11 mouse cellular contexts compared by ENCODE assay signal in genomic region chr10:83378083-83378833, GRCm38 (mm10). TPM values are rescaled to one million over a fixed set of nuclear protein-coding genes. Genes with fewer than 3 reads are reported as not detected.
A peak's percentile ranks its signal among the peaks of the same experiment; 100 is the strongest.
DNase-seq lines count a peak whose midpoint lies in the region; ATAC-seq and TF ChIP-seq lines count a peak whose summit lies in the region.
"Had no signal": no experiment of that assay in that cellular context is flagged by ENCODE, and none has a peak within 500 bp of the region (broad histone marks: within the 10 kb centered on the region; RNA-seq: fewer than 3 reads in every experiment).

No protein-coding gene starts in this region.

- peak; percentile 26 to 46 for DNase-seq in cerebellum, postnatal 14 days
- DNase-seq in cerebellum, adult 11-12 months, result no peak
- DNase-seq in right cerebral cortex, postnatal 14 days, result peak; percentile 32
- no peak for DNase-seq in right cerebral cortex, adult 18-20 months
- no peak for DNase-seq in natural killer cell, adult 2 months (ENCODE audit: low spot score in 2 of 2)
- DNase-seq: cerebellum, adult 18-20 months; gastrocnemius, postnatal 36 days had no signal

- H3K9ac ChIP-seq in intestine, embryonic 16.5 days (ENCODE audit: low read depth, low read length), result no peak overlapping the region
- H3K9ac ChIP-seq in intestine, postnatal 0 days (ENCODE audit: low read depth, low read length), result no peak overlapping the region
- H3K9ac ChIP-seq in stomach, embryonic 14.5 days (replicated peaks; ENCODE audit: low read depth, low read length), result no peak overlapping the region
- H3K9ac ChIP-seq: neural tube, embryonic 12.5 days had no signal

- H3K27me3 ChIP-seq in intestine, embryonic 16.5 days (replicated peaks; ENCODE audit: control insufficient read depth, insufficient read depth, low read length), result no peaks in the 10 kb centered on the region
- H3K27me3 ChIP-seq in intestine, postnatal 0 days (replicated peaks; ENCODE audit: control insufficient read depth, insufficient read depth, low read length), result no peaks in the 10 kb centered on the region
- no peaks in the 10 kb centered on the region for H3K27me3 ChIP-seq in stomach, embryonic 14.5 days (ENCODE audit: control insufficient read depth, insufficient read depth, low read length)
- H3K27me3 ChIP-seq: neural tube, embryonic 12.5 days had no signal

- H3K9me3 ChIP-seq in intestine, embryonic 16.5 days (ENCODE audit: control insufficient read depth, low read length), result no peaks in the 10 kb centered on the region
- H3K9me3 ChIP-seq in intestine, postnatal 0 days (ENCODE audit: control insufficient read depth), result no peaks in the 10 kb centered on the region
- H3K9me3 ChIP-seq in stomach, embryonic 14.5 days (ENCODE audit: control insufficient read depth, low read depth, low read length), result peaks cover 3% of the 10 kb centered on the region; the same call in 1 of the 2 replicates
- H3K9me3 ChIP-seq: neural tube, embryonic 12.5 days had no signal

- whole genome bisulfite sequencing in intestine, embryonic 16.5 days, result 72% methylated on average over 9 of the region's 9 CpGs
- WGBS in intestine, postnatal 0 days, result 80% methylated on average over 9 of the region's 9 CpGs
- 73% methylated on average over 9 of the region's 9 CpGs for WGBS in stomach, embryonic 14.5 days

- no peak for TF ChIP-seq CTCF in intestine, postnatal 0 days (IDR thresholded peaks at IDR 0.05; ENCODE audit: low read depth)

- H3K4me3 ChIP-seq in intestine, embryonic 16.5 days (ENCODE audit: low read length), result no peak overlapping the region
- H3K4me3 ChIP-seq in intestine, postnatal 0 days (ENCODE audit: low read depth, low read length), result no peak overlapping the region
- no peak overlapping the region for H3K4me3 ChIP-seq in stomach, embryonic 14.5 days (ENCODE audit: low read depth, low read length)
- H3K4me3 ChIP-seq: neural tube, embryonic 12.5 days had no signal

- H3K4me1 ChIP-seq in intestine, embryonic 16.5 days (ENCODE audit: control insufficient read depth, insufficient read depth, low read length), result no peaks in the 10 kb centered on the region; the same call in 1 of the 2 replicates
- no peaks in the 10 kb centered on the region for H3K4me1 ChIP-seq in intestine, postnatal 0 days (replicated peaks; ENCODE audit: control insufficient read depth, insufficient read depth, low read length)
- no peaks in the 10 kb centered on the region for H3K4me1 ChIP-seq in stomach, embryonic 14.5 days (ENCODE audit: control insufficient read depth, insufficient read depth, low read length)
- H3K4me1 ChIP-seq: neural tube, embryonic 12.5 days had no signal

- no peak overlapping the region for H3K27ac ChIP-seq in intestine, embryonic 16.5 days (ENCODE audit: low read length)
- H3K27ac ChIP-seq in intestine, postnatal 0 days (ENCODE audit: low read depth, low read length), result no peak overlapping the region
- H3K27ac ChIP-seq in stomach, embryonic 14.5 days (ENCODE audit: low read length), result no peak overlapping the region
- H3K27ac ChIP-seq: neural tube, embryonic 12.5 days had no signal

- peak; percentile 33; the same call in 1 of the 2 replicates for ATAC-seq in intestine, embryonic 16.5 days
- ATAC-seq in intestine, postnatal 0 days, result no peak
- ATAC-seq in stomach, embryonic 14.5 days (ENCODE audit: insufficient number of reproducible peaks, insufficient read depth, low FRiP score, low read depth), result 0 out of 2 replicates have a peak, but pooled peaks have one; percentile 28

- no peak overlapping the region for H3K4me2 ChIP-seq in intestine, embryonic 16.5 days (ENCODE audit: low read depth, low read length)
- no peak overlapping the region for H3K4me2 ChIP-seq in intestine, postnatal 0 days (replicated peaks; ENCODE audit: low read depth)
- no peak overlapping the region for H3K4me2 ChIP-seq in stomach, embryonic 14.5 days (replicated peaks; ENCODE audit: low read depth, low read length)
- H3K4me2 ChIP-seq: neural tube, embryonic 12.5 days had no signal

- H3K36me3 ChIP-seq in intestine, embryonic 16.5 days (ENCODE audit: control insufficient read depth, insufficient read depth, low read length), result no peaks in the 10 kb centered on the region
- H3K36me3 ChIP-seq in intestine, postnatal 0 days (ENCODE audit: control insufficient read depth, insufficient read depth), result peaks cover 3% of the 10 kb centered on the region; the same call in 1 of the 2 replicates
- no peaks in the 10 kb centered on the region for H3K36me3 ChIP-seq in stomach, embryonic 14.5 days (ENCODE audit: control insufficient read depth, insufficient read depth, low read length)

RNA-seq across cellular contexts. Expression of gene D10Wsu102e, which starts 18.2 kb away (rescaled TPM):
- polyA plus RNA-seq in intestine, embryonic 16.5 days (2015; fragmentation: Nextera tagmentation; extraction: Ambion mirVana), result 0.43 and 0.49 TPM in 2 replicates
- 0.17 and 0.21 TPM in 2 replicates for polyA plus RNA-seq in intestine, postnatal 0 days (2015; fragmentation: Nextera tagmentation; extraction: Ambion mirVana)
- 0.74 and 0.77 TPM in 2 replicates for polyA plus RNA-seq in stomach, embryonic 14.5 days (2014; fragmentation: Nextera tagmentation; extraction: Ambion mirVana)

RNA-seq across cellular contexts. Expression of gene Slc41a2, which starts 40.6 kb away (rescaled TPM):
- polyA plus RNA-seq in intestine, embryonic 16.5 days (2015; fragmentation: Nextera tagmentation; extraction: Ambion mirVana), result 0.71 and 1.2 TPM in 2 replicates
- polyA plus RNA-seq in intestine, postnatal 0 days (2015; fragmentation: Nextera tagmentation; extraction: Ambion mirVana), result 1.6 and 1.9 TPM in 2 replicates
- polyA plus RNA-seq in stomach, embryonic 14.5 days (2014; fragmentation: Nextera tagmentation; extraction: Ambion mirVana), result 0.76 and 1.2 TPM in 2 replicates

Comparison
In these comparisons a context has a peak if more than half of its experiments do, and no peak if none do; other contexts are left out.
1. DNase-seq: peak in cerebellum, postnatal 14 days (2 of 2) and right cerebral cortex, postnatal 14 days (single experiment); none in cerebellum, adult 11-12 months (single experiment), right cerebral cortex, adult 18-20 months (single experiment) and natural killer cell, adult 2 months (0 of 2).